Mouse (Mus musculus): ENCODE results near the gene Slc7a8.

DNA sequence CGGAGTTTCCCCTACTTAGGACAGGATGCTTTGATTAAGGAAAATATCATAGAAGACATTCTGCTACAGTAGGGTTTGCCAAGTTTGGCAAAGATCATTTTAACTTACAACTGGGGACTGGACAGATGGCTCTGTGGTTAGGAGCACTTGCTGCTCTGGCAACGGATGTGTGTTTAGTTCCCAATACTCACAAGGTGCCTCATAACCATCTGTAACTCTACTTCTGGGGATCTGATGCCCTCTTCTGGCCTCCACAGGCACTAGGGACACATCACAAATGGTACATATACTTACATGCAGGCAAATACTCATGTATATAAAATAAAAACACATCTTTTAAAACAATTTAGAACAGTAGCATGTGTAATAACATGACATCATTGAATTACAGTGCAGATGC, 36.0 kb upstream of the Slc7a8 start:
- TF ChIP-seq CTCF (IDR thresholded peaks at IDR 0.05; ENCODE audit: low read depth) (peak; percentile 66), EP300 (IDR thresholded peaks at IDR 0.05; ENCODE audit: low read depth) (no peak)

Measured in liver, postnatal 0 days (tissue).